Mouse (Mus musculus) thymus, postnatal 0 days (tissue): ENCODE measurements at regions not wholly inside any gene's neighbourhood (a gene's known extent, or its start where the extent isn't known, plus 50 kb on each side); places are given as distances from the start of the nearest gene placed in this dataset.
A peak's percentile ranks its signal among the peaks of the same experiment; 100 is the strongest.

Experiments used
- DNase-seq: peaks from one replicate; pipeline ENCODE4 v3.0.0-alpha.2; 2015; ENCODE audit warnings: low spot score

- peak; percentile 7 for DNase-seq
Measured at GRCm38 (mm10) chr14:112895561-112895960, 418.8 kb upstream of the Tpm3-rs7 start.

- no peak for DNase-seq
Measured at GRCm38 (mm10) chr14:112901171-112901570, 413.2 kb upstream of the Tpm3-rs7 start.

GRCm38 (mm10) chr14:112917148-112917547 lies 397.3 kb upstream of the Tpm3-rs7 start:
- no peak for DNase-seq
